Mouse (Mus musculus) liver, embryonic 12.5 days (tissue): ENCODE measurements at regions not wholly inside any gene's neighbourhood (a gene's known extent, or its start where the extent isn't known, plus 50 kb on each side); places are given as distances from the start of the nearest gene placed in this dataset.
A peak's percentile ranks its signal among the peaks of the same experiment; 100 is the strongest.

Experiments used
- ATAC-seq: fragments of 200-750 bp; cut with Nextera tagmentation; 2 replicates; pipeline ENCODE4 v1.8.0; 2017; ENCODE audit warnings: moderate number of reproducible peaks, mild to moderate bottlenecking, moderate library complexity
- H3K27ac ChIP-seq: fragments of 300-500 bp; sonication (generic); 2 replicates; pipeline ENCODE4 v1.5.1; 2016; ENCODE audit warnings: mild to moderate bottlenecking
- H3K27me3 ChIP-seq: fragments of 300-500 bp; sonication (generic); replicated peaks from 2 replicates; pipeline ENCODE4 v1.6.1; 2016; ENCODE audit warnings: mild to moderate bottlenecking, moderate library complexity
- H3K36me3 ChIP-seq: fragments of 300-500 bp; sonication (generic); 2 replicates; pipeline ENCODE4 v1.6.1; 2016; ENCODE audit warnings: mild to moderate bottlenecking, moderate library complexity
- H3K4me1 ChIP-seq: fragments of 300-500 bp; sonication (generic); 2 replicates; pipeline ENCODE4 v1.6.1; 2016
- H3K4me2 ChIP-seq: fragments of 300-500 bp; sonication (generic); 2 replicates; pipeline ENCODE4 v1.6.1; 2016; ENCODE audit warnings: mild to moderate bottlenecking, moderate library complexity
- H3K4me3 ChIP-seq: fragments of 300-500 bp; sonication (generic); 2 replicates; pipeline ENCODE4 v1.5.1; 2016; ENCODE audit warnings: mild to moderate bottlenecking, moderate library complexity
- H3K9ac ChIP-seq: fragments of 300-500 bp; sonication (generic); 2 replicates; pipeline ENCODE4 v1.6.1; 2016; ENCODE audit warnings: mild to moderate bottlenecking, moderate library complexity
- H3K9me3 ChIP-seq: fragments of 300-500 bp; sonication (generic); replicated peaks from 2 replicates; pipeline ENCODE4 v1.6.1; 2016; ENCODE audit warnings: mild to moderate bottlenecking, moderate library complexity
- WGBS: fragments of 180-500 bp; shearing (Covaris S2); methylation state at CpG from one replicate; pipeline ENCODE4 v1.1.7; 2016; ENCODE audit not compliant: insufficient replicate concordance; 5-methylcytosine and 5-hydroxymethylcytosine counted together

GRCm38 (mm10) chr10:45763160-45763955 is 185.7 kb downstream of the Hace1 start:
- Histone ChIP-seq H3K27me3 (no peaks in the 10 kb centered on the region), H3K36me3 (no peaks in the 10 kb centered on the region), H3K9ac (no peak overlapping the region), H3K4me1 (no peaks in the 10 kb centered on the region), H3K27ac (no peak overlapping the region), H3K9me3 (no peaks in the 10 kb centered on the region), H3K4me2 (no peak overlapping the region), H3K4me3 (no peak overlapping the region)
- ATAC-seq = no peak
- WGBS = 73% methylated on average over 10 of the region's 10 CpGs

DNA sequence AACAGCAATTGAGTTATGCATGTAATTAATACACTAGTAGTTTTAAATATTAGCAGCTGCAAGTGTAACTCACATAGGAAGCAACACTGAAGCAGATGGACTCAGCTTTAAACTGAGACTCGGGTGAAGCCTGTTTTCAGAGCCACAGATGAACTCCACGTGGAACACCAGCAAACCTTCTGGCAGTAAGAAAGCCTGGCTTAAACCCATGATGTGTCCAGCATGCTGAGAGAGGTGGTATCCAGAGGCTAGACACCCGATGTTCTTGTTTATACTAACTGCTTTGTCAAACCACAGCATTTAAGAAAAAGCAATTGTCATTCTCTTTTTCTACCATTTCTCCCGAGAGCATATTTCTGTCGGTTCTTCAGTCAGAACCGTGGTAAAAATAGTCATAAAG is 202.1 kb downstream of the Hace1 start:
- H3K27ac ChIP-seq = no peak overlapping the region
- H3K9ac ChIP-seq = no peak overlapping the region
- no peak overlapping the region for H3K4me2 ChIP-seq
- peaks cover 27% of the 10 kb centered on the region for H3K4me1 ChIP-seq
- no peak overlapping the region for H3K4me3 ChIP-seq
- 33% methylated on average over 6 of the region's 6 CpGs for WGBS
- no peaks in the 10 kb centered on the region for H3K27me3 ChIP-seq
- no peak for ATAC-seq
- H3K36me3 ChIP-seq = no peaks in the 10 kb centered on the region
- H3K9me3 ChIP-seq = no peaks in the 10 kb centered on the region

GRCm38 (mm10) chr10:45783026-45783425 is 205.4 kb downstream of the Hace1 start:
- Histone ChIP-seq H3K4me3 (no peak overlapping the region), H3K9ac (no peak overlapping the region), H3K4me1 (peaks cover 27% of the 10 kb centered on the region), H3K27ac (no peak overlapping the region), H3K4me2 (no peak overlapping the region), H3K36me3 (no peaks in the 10 kb centered on the region), H3K9me3 (no peaks in the 10 kb centered on the region), H3K27me3 (no peaks in the 10 kb centered on the region)
- 12% methylated on average over 5 of the region's 5 CpGs for WGBS
- ATAC-seq = peak; percentile 77

GRCm38 (mm10) chr10:45783461-45784149 is 206.0 kb downstream of the Hace1 start:
- Histone ChIP-seq H3K4me3 (no peak overlapping the region), H3K4me1 (peaks cover 27% of the 10 kb centered on the region), H3K9ac (no peak overlapping the region), H3K4me2 (no peak overlapping the region), H3K27ac (peak overlapping the region; percentile 25; the same call in 1 of the 2 replicates), H3K36me3 (no peaks in the 10 kb centered on the region), H3K9me3 (no peaks in the 10 kb centered on the region), H3K27me3 (no peaks in the 10 kb centered on the region)
- ATAC-seq = no peak
- WGBS = 43% methylated on average over 11 of the region's 11 CpGs

- H3K27me3 ChIP-seq = no peaks in the 10 kb centered on the region
- 51% methylated on average over 2 of the region's 2 CpGs for WGBS
Measured at GRCm38 (mm10) chr10:45784150-45784479, 206.5 kb downstream of the Hace1 start.

DNA sequence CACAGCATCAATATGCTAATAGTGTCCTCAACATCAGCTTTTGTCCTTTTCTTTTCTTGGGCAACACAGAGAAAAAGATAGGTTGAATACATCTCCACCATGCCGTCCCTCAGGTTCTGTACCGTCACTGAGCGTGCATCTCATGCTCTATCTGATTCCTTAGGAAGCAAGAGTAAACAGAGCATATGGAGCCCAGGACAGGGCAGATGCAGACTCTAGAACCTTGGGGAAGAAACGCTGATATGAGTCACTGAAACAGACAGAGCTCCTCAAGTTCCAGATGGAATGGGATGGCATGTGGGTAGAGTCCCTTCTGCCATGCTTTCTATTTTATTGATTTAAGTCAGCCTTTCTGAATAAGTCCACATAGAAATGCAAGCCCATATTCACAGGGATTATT is 206.9 kb downstream of the Hace1 start:
- no peak for ATAC-seq
- no peak overlapping the region for H3K4me2 ChIP-seq
- WGBS = 73% methylated on average over 4 of the region's 4 CpGs
- no peaks in the 10 kb centered on the region for H3K27me3 ChIP-seq
- H3K27ac ChIP-seq = no peak overlapping the region
- H3K9ac ChIP-seq = no peak overlapping the region
- H3K9me3 ChIP-seq = no peaks in the 10 kb centered on the region
- H3K4me3 ChIP-seq = no peak overlapping the region
- H3K36me3 ChIP-seq = no peaks in the 10 kb centered on the region
- H3K4me1 ChIP-seq = peaks cover 26% of the 10 kb centered on the region

More at GRCm38 (mm10) chr10:45784150-45784479, 206.5 kb downstream of the Hace1 start:
- H3K4me2 ChIP-seq = no peak overlapping the region
- H3K27ac ChIP-seq = no peak overlapping the region
- H3K9me3 ChIP-seq = no peaks in the 10 kb centered on the region
- no peaks in the 10 kb centered on the region for H3K36me3 ChIP-seq
- ATAC-seq = no peak
- H3K4me1 ChIP-seq = peaks cover 27% of the 10 kb centered on the region
- no peak overlapping the region for H3K4me3 ChIP-seq
- no peak overlapping the region for H3K9ac ChIP-seq

GRCm38 (mm10) chr10:45788356-45788755 is 210.7 kb downstream of the Hace1 start:
- Histone ChIP-seq H3K9me3 (no peaks in the 10 kb centered on the region), H3K4me3 (no peak overlapping the region), H3K4me1 (peaks cover 6% of the 10 kb centered on the region), H3K36me3 (no peaks in the 10 kb centered on the region), H3K27me3 (no peaks in the 10 kb centered on the region), H3K4me2 (no peak overlapping the region), H3K9ac (no peak overlapping the region), H3K27ac (no peak overlapping the region)
- 73% methylated on average over 1 of the region's 1 CpGs for WGBS
- no peak for ATAC-seq

DNA sequence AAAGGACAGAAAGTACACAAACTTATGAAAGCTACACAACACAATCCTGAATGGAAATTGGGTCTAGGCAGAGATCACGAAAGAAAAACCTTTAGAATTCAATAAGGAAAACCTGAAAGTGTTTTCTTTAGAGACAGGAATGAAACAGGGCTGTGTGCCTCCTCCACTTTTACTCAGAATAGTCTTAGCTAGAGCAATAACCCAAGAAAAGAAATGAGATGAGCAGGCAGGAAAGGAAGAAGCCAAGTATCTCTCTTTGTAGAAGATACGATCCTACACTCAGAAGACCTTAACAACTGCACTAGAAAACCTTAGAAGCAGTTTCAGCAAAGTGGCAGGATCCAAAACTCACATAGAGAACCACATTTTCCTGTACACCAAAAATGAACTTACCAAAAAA is 218.0 kb downstream of the Hace1 start:
- H3K27me3 ChIP-seq = no peaks in the 10 kb centered on the region
- no peak for ATAC-seq
- no peak overlapping the region for H3K27ac ChIP-seq
- H3K4me3 ChIP-seq = no peak overlapping the region
- H3K9me3 ChIP-seq = no peaks in the 10 kb centered on the region
- H3K4me1 ChIP-seq = no peaks in the 10 kb centered on the region
- WGBS = 62% methylated on average over 2 of the region's 2 CpGs
- no peak overlapping the region for H3K4me2 ChIP-seq
- H3K9ac ChIP-seq = no peak overlapping the region
- H3K36me3 ChIP-seq = no peaks in the 10 kb centered on the region

DNA sequence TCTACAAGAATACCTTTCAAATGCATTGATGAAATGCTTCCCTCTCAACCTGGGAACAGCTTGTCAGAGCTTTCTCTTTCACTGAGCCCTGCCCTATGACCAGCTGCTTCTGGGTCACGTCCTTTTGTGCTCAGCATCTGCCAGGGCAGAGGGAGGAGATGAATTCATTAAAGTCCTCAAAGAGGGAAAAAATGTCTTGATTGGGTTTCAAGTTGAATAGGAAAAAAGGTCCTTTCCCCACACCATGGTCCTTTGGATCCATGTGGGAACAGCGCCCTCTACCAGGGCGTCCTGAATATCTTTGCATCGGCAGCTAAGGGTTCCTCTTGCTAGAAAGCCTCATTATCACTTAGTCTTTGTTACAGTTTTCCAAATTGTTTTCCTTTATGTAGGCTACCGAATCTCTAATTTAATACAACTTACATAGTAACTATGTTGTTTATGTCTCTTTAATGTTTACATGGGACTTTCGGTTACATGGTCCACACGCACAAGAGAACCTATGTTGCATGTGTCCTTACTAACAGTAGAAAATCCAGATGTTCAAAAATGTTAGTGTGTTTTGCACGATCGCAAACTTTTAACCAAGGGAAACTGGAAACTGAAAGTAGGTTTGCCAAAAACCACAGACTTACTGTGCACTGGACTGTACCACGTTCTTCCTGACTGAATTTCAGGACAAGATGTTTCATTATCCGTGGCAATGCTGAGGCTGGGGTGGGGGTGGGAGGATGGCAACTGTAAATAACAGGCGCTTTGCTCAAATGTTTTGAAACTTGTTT is 222.6 kb downstream of the Hace1 start:
- no peaks in the 10 kb centered on the region for H3K4me1 ChIP-seq

GRCm38 (mm10) chr10:45801463-45801862 is 223.8 kb downstream of the Hace1 start:
- H3K9ac ChIP-seq = no peak overlapping the region
- 50% methylated on average over 1 of the region's 1 CpGs for WGBS

More for the DNA sequence above, 222.6 kb downstream of the Hace1 start:
- Histone ChIP-seq H3K27me3 (no peaks in the 10 kb centered on the region), H3K4me2 (no peak overlapping the region), H3K36me3 (no peaks in the 10 kb centered on the region), H3K9ac (no peak overlapping the region), H3K9me3 (no peaks in the 10 kb centered on the region), H3K27ac (no peak overlapping the region), H3K4me3 (no peak overlapping the region)
- no peak for ATAC-seq
- 44% methylated on average over 12 of the region's 12 CpGs for WGBS

DNA sequence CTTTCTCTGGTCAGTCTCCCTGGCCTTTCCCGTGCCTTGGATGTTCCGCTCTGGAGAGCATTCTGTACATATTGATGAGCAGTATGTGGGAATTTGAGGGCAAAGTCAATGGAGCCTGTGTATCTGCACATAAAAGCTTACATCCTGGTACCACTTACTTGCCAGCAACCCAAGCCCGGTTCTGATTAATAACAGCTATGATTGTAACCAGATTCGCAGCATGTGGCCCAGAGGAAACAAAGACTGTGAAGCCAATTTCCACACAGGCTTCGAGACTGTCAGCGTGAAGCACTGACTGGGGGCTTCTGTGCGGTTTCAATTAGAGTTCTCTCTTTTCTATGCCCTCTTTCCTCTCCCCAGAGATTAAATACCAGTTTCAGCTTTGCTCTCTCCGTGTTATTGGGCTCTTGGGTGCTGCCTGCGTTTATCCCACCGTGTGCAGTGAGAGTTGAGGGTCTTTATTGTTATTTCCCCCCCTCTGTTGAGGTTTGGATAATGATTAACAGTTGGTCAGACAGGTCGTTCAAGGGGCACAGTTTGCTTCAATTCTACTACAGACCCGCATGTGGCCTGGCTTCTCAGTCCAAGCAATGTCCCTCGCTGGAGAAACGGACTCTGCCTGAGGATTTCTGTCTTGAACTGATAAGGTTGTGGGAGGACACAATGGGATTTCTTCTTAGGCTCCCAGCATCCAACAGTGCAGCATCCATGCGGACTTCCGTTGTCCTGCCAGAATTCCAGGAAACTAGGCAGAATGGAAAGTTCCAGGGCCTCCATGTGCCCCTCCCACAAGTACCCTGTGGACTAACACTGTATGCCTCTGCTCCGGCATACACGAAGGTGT is 229.6 kb downstream of the Hace1 start:
- Histone ChIP-seq H3K9me3 (no peaks in the 10 kb centered on the region), H3K4me2 (no peak overlapping the region)

More at GRCm38 (mm10) chr10:45801463-45801862, 223.8 kb downstream of the Hace1 start:
- H3K4me2 ChIP-seq = no peak overlapping the region
- H3K9me3 ChIP-seq = no peaks in the 10 kb centered on the region
- ATAC-seq = no peak
- no peak overlapping the region for H3K4me3 ChIP-seq
- no peak overlapping the region for H3K27ac ChIP-seq
- H3K36me3 ChIP-seq = no peaks in the 10 kb centered on the region
- H3K27me3 ChIP-seq = no peaks in the 10 kb centered on the region
- H3K4me1 ChIP-seq = no peaks in the 10 kb centered on the region

More for the DNA sequence above, 229.6 kb downstream of the Hace1 start:
- H3K27me3 ChIP-seq = no peaks in the 10 kb centered on the region
- ATAC-seq = no peak
- no peak overlapping the region for H3K27ac ChIP-seq
- H3K4me3 ChIP-seq = no peak overlapping the region
- H3K4me1 ChIP-seq = peaks cover 3% of the 10 kb centered on the region; the same call in 1 of the 2 replicates
- H3K36me3 ChIP-seq = no peaks in the 10 kb centered on the region
- H3K9ac ChIP-seq = no peak overlapping the region
- 54% methylated on average over 18 of the region's 18 CpGs for WGBS
